ENCODE assay signal across 8 mouse cellular contexts in genomic region chr11:96823471-96823837, GRCm38 (mm10). TPM values are rescaled to one million over a fixed set of nuclear protein-coding genes. Genes with fewer than 3 reads are reported as not detected.
DNase-seq lines count a peak whose midpoint lies in the region; ATAC-seq lines count a peak whose summit lies in the region.

No protein-coding gene starts in this region.

- intact Hi-C loops in left cerebral cortex, postnatal 4 days (cut with DNase I) = no loop called here

- H3K4me2 ChIP-seq in hindbrain, embryonic 11.5 days (replicated peaks; ENCODE audit: low read depth, low read length) = peak overlapping the region; percentile 90
- H3K4me2 ChIP-seq in midbrain, embryonic 13.5 days (replicated peaks) = peak overlapping the region; percentile 97

- ATAC-seq in hindbrain, embryonic 11.5 days (ENCODE audit: low FRiP score) = no peak; the same call in none of the 2 replicates
- peak; percentile 19 for ATAC-seq in midbrain, embryonic 13.5 days

- peak overlapping the region; percentile 59 for H3K9ac ChIP-seq in hindbrain, embryonic 11.5 days (ENCODE audit: low read depth, low read length)
- H3K9ac ChIP-seq in midbrain, embryonic 13.5 days (replicated peaks) = peak overlapping the region; percentile 73

- DNase-seq in left cerebral cortex, postnatal 4 days = peak; percentile 12
- no peak for DNase-seq in left cerebral cortex, adult 8-10 months (ENCODE audit: low spot score in 2 of 2)
- peak; percentile 77 for DNase-seq in cerebellum, adult 9-11 months
- no peak for DNase-seq in hindbrain, embryonic 11.5 days (ENCODE audit: low spot score)
- DNase-seq in thymus, postnatal 4 days = no peak
- DNase-seq in lung, adult 18-20 months = no peak
- no peak for DNase-seq in yolk sac, embryonic 10.5 days (ENCODE audit: low spot score)

- H3K4me1 ChIP-seq in hindbrain, embryonic 11.5 days (replicated peaks; ENCODE audit: control insufficient read depth, insufficient read depth, low read length) = peaks cover 12% of the 10 kb centered on the region
- peaks cover 59% of the 10 kb centered on the region for H3K4me1 ChIP-seq in midbrain, embryonic 13.5 days (replicated peaks)

- no peaks in the 10 kb centered on the region for H3K27me3 ChIP-seq in hindbrain, embryonic 11.5 days (ENCODE audit: control insufficient read depth, insufficient read depth, low read length)
- no peaks in the 10 kb centered on the region for H3K27me3 ChIP-seq in midbrain, embryonic 13.5 days

- H3K4me3 ChIP-seq in hindbrain, embryonic 11.5 days (ENCODE audit: low read depth, low read length) = peak overlapping the region; percentile 46
- peak overlapping the region; percentile 49 for H3K4me3 ChIP-seq in midbrain, embryonic 13.5 days (replicated peaks)

- H3K36me3 ChIP-seq in hindbrain, embryonic 11.5 days (ENCODE audit: control insufficient read depth, insufficient read depth, low read length) = 0 out of 2 replicates have a peak, but pooled peaks cover 16% of the 10 kb centered on the region
- H3K36me3 ChIP-seq in midbrain, embryonic 13.5 days = peaks cover 54% of the 10 kb centered on the region

- 4% methylated on average over 13 of the region's 13 CpGs for WGBS in hindbrain, embryonic 11.5 days
- 3% methylated on average over 13 of the region's 13 CpGs for WGBS in midbrain, embryonic 13.5 days

- no peaks in the 10 kb centered on the region for H3K9me3 ChIP-seq in hindbrain, embryonic 11.5 days (ENCODE audit: control insufficient read depth, low read length)
- no peaks in the 10 kb centered on the region for H3K9me3 ChIP-seq in midbrain, embryonic 13.5 days

- H3K27ac ChIP-seq in hindbrain, embryonic 11.5 days (ENCODE audit: low read depth, low read length) = peak overlapping the region; percentile 75
- H3K27ac ChIP-seq in midbrain, embryonic 13.5 days = peak overlapping the region; percentile 94

RNA-seq across cellular contexts. Expression of gene Nfe2l1, which starts 6.3 kb away (rescaled TPM):
- 100 to 1,000 TPM; 108 to 115 TPM for total RNA-seq in left cerebral cortex, postnatal 4 days (2021)
- 100 to 1,000 TPM; 301 to 348 (median 321) TPM for total RNA-seq in left cerebral cortex, adult 8-10 months (2022)
- 27.9 and 35.2 TPM in 2 replicates for polyA plus RNA-seq in hindbrain, embryonic 11.5 days (2014; fragmentation: Nextera tagmentation; extraction: Ambion mirVana)
- 67.8 and 69.0 TPM in 2 replicates for polyA plus RNA-seq in midbrain, embryonic 13.5 days (2015; fragmentation: Nextera tagmentation; extraction: Ambion mirVana)

RNA-seq across cellular contexts. Expression of gene Copz2, which starts 26.2 kb away (rescaled TPM):
- total RNA-seq in left cerebral cortex, postnatal 4 days (2021) = 1 to 10 TPM; 4.1 to 5.9 TPM
- total RNA-seq in left cerebral cortex, adult 8-10 months (2022) = 10 to 100 TPM in 1 of 4 experiments, 1 to 10 TPM in 3; 6.4 to 10.7 (median 6.8) TPM
- 49.6 and 62.8 TPM in 2 replicates for polyA plus RNA-seq in hindbrain, embryonic 11.5 days (2014; fragmentation: Nextera tagmentation; extraction: Ambion mirVana)
- 14.8 and 19.7 TPM in 2 replicates for polyA plus RNA-seq in midbrain, embryonic 13.5 days (2015; fragmentation: Nextera tagmentation; extraction: Ambion mirVana)

RNA-seq across cellular contexts. Expression of gene Cbx1, which starts 34.5 kb away (rescaled TPM):
- total RNA-seq in left cerebral cortex, postnatal 4 days (2021) = 10 to 100 TPM; 79.3 to 79.5 TPM
- 10 to 100 TPM; 36.5 to 43.3 (median 38.9) TPM for total RNA-seq in left cerebral cortex, adult 8-10 months (2022)
- polyA plus RNA-seq in hindbrain, embryonic 11.5 days (2014; fragmentation: Nextera tagmentation; extraction: Ambion mirVana) = 147 and 158 TPM in 2 replicates
- 130 and 137 TPM in 2 replicates for polyA plus RNA-seq in midbrain, embryonic 13.5 days (2015; fragmentation: Nextera tagmentation; extraction: Ambion mirVana)

RNA-seq across cellular contexts. Expression of gene Snx11, which starts 46.1 kb away (rescaled TPM):
- total RNA-seq in left cerebral cortex, postnatal 4 days (2021) = 10 to 100 TPM; 46.3 to 50.4 TPM
- 10 to 100 TPM; 38.4 to 49.2 (median 44.4) TPM for total RNA-seq in left cerebral cortex, adult 8-10 months (2022)
- 13.8 and 14.4 TPM in 2 replicates for polyA plus RNA-seq in hindbrain, embryonic 11.5 days (2014; fragmentation: Nextera tagmentation; extraction: Ambion mirVana)
- 45.6 and 47.4 TPM in 2 replicates for polyA plus RNA-seq in midbrain, embryonic 13.5 days (2015; fragmentation: Nextera tagmentation; extraction: Ambion mirVana)

Comparison
In these comparisons a context has a peak if more than half of its experiments do, and no peak if none do; other contexts are left out.
1. DNase-seq: peak in left cerebral cortex, postnatal 4 days (single experiment) and cerebellum, adult 9-11 months (single experiment); none in left cerebral cortex, adult 8-10 months (0 of 2), hindbrain, embryonic 11.5 days (single experiment), thymus, postnatal 4 days (single experiment), lung, adult 18-20 months (0 of 2) and yolk sac, embryonic 10.5 days (single experiment).